Mouse (Mus musculus) myocyte (in vitro differentiated cells): ENCODE data around the gene Plcb3. TPM values are rescaled to one million over a fixed set of nuclear protein-coding genes. Genes with fewer than 3 reads are reported as not detected.

Experiments
- H3K27me3 ChIP-seq: one replicate; pipeline ENCODE4 v1.6.1; 2011; ENCODE audit not compliant: control insufficient read depth, insufficient read depth, insufficient read length
- H3K36me3 ChIP-seq: one replicate; pipeline ENCODE4 v1.6.1; 2011; ENCODE audit not compliant: control insufficient read depth, insufficient read depth
- H3K4me2 ChIP-seq: one replicate; pipeline ENCODE4 v1.6.1; 2011; ENCODE audit warnings: low read depth, control low read depth
- H3K4me3 ChIP-seq: one replicate; pipeline ENCODE4 v1.5.1; 2011; ENCODE audit warnings: mild to moderate bottlenecking, control low read depth, moderate library complexity
- H3K79me2 ChIP-seq: one replicate; pipeline ENCODE4 v1.6.1; 2011; ENCODE audit not compliant: control insufficient read depth, insufficient read depth
- H3ac ChIP-seq: one replicate; pipeline ENCODE4 v1.6.1; 2011; ENCODE audit not compliant: control insufficient read depth, insufficient read length
- CEBPB ChIP-seq: IDR thresholded peaks from 2 replicates; pipeline ENCODE4 v1.6.1; 2011; ENCODE audit warnings: mild to moderate bottlenecking, moderate library complexity; ENCODE audit not compliant: poor library complexity, insufficient read depth, severe bottlenecking
- E2F4 ChIP-seq: IDR thresholded peaks from one replicate; pipeline ENCODE4 v1.6.1; 2011; ENCODE audit warnings: mild to moderate bottlenecking, control low read depth, moderate library complexity; ENCODE audit not compliant: insufficient read depth
- MAX ChIP-seq: IDR thresholded peaks from one replicate; pipeline ENCODE4 v1.6.1; 2011; ENCODE audit warnings: low read depth, mild to moderate bottlenecking, control low read depth
- MYOD1 ChIP-seq, 3 experiments: IDR thresholded peaks; one replicate each; pipeline ENCODE4 v1.6.1; 2011; ENCODE audit warnings: control low read depth in 2 of 3, low read depth in 2 of 3, mild to moderate bottlenecking in 2 of 3, moderate library complexity in 1 of 3; ENCODE audit not compliant: insufficient read length in 2 of 3, control insufficient read depth in 1 of 3
- MYOG ChIP-seq, 3 experiments: IDR thresholded peaks; one replicate each; pipeline ENCODE4 v1.6.1; 2011; ENCODE audit warnings: control low read depth in 2 of 3, low read depth in 2 of 3, mild to moderate bottlenecking in 2 of 3; ENCODE audit not compliant: insufficient read length in 2 of 3, control insufficient read depth in 1 of 3, insufficient read depth in 1 of 3
- POLR2A ChIP-seq: IDR thresholded peaks from one replicate; pipeline ENCODE4 v1.6.1; 2011; ENCODE audit warnings: low read depth, mild to moderate bottlenecking, control low read depth, moderate library complexity; ENCODE audit not compliant: insufficient read length
- POLR2AphosphoS2 ChIP-seq: IDR thresholded peaks from one replicate; pipeline ENCODE4 v1.6.1; 2011; ENCODE audit warnings: low read depth, control low read depth; ENCODE audit not compliant: insufficient read length
- REST ChIP-seq: IDR thresholded peaks from one replicate; pipeline ENCODE4 v1.6.1; 2011; ENCODE audit warnings: mild to moderate bottlenecking, control low read depth, moderate library complexity; ENCODE audit not compliant: insufficient read depth, insufficient read length
- SRF ChIP-seq: IDR thresholded peaks from one replicate; pipeline ENCODE4 v1.6.1; 2011; ENCODE audit warnings: low read depth; ENCODE audit not compliant: control insufficient read depth, insufficient read length
- TCF12 ChIP-seq: IDR thresholded peaks from one replicate; pipeline ENCODE4 v1.6.1; 2011; ENCODE audit warnings: mild to moderate bottlenecking, control low read depth; ENCODE audit not compliant: poor library complexity, insufficient read depth, severe bottlenecking
- TCF3 ChIP-seq: IDR thresholded peaks from one replicate; pipeline ENCODE4 v1.6.1; 2011; ENCODE audit warnings: low read depth, control low read depth; ENCODE audit not compliant: insufficient read length
- USF1 ChIP-seq: IDR thresholded peaks from one replicate; pipeline ENCODE4 v1.6.1; 2011; ENCODE audit warnings: low read depth, mild to moderate bottlenecking, control low read depth, moderate library complexity
- polyA plus RNA-seq: library from polyadenylated mRNA; unstranded; fragments of >200 nt; fragmentation: generic; extraction: Trizol; gene quantifications from one replicate; pipeline ENCODE4 v1.2.1, GENCODE M21; 2012; ENCODE audit warnings: missing spikeins

Plcb3 gene
- polyA plus RNA-seq, 1 experiment: 34.3 TPM

DNA sequence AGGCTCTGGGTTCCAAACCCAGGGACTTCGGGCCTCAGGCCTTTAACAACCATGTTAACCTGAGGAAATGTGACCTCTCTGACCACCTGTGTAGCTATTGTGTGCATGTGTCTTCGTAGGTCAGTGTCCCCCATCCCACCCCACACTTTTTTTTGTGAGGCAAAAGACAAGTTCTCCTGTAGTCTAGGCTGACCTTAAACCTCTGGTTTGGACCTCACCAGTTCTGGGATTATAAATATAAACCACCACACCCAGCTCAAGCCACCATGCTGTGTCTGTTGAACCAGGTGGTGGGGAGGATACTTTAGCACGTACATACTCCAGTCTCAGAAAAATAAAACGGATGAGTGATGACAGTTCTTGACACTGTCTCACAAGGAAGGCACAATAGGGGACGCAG, 26.3 kb downstream of the Plcb3 start:
- no peak for TF ChIP-seq USF1
- no peak for TF ChIP-seq MAX
- no peak for TF ChIP-seq SRF
- no peak for TF ChIP-seq MYOD1 (IDR thresholded peaks at IDR 0.05; ENCODE audit: control insufficient read depth in 1 of 3, insufficient read length in 2 of 3, low read depth in 2 of 3)
- TF ChIP-seq E2F4: no peak
- TF ChIP-seq POLR2A: no peak
- no peak for TF ChIP-seq MYOG (IDR thresholded peaks at IDR 0.05; ENCODE audit: control insufficient read depth in 1 of 3, insufficient read depth in 1 of 3, insufficient read length in 2 of 3, low read depth in 2 of 3)
- TF ChIP-seq POLR2AphosphoS2: no peak
- TF ChIP-seq CEBPB: no peak
- TF ChIP-seq REST: no peak
- no peak for TF ChIP-seq TCF3
- no peak for TF ChIP-seq TCF12
- no peaks in the 10 kb centered on the region for H3K27me3 ChIP-seq
- peak overlapping the region; percentile 87 for H3K4me2 ChIP-seq
- H3K36me3 ChIP-seq: no peaks in the 10 kb centered on the region
- peak overlapping the region; percentile 63 for H3ac ChIP-seq
- H3K4me3 ChIP-seq: peak overlapping the region; percentile 86
- no peaks in the 10 kb centered on the region for H3K79me2 ChIP-seq

DNA sequence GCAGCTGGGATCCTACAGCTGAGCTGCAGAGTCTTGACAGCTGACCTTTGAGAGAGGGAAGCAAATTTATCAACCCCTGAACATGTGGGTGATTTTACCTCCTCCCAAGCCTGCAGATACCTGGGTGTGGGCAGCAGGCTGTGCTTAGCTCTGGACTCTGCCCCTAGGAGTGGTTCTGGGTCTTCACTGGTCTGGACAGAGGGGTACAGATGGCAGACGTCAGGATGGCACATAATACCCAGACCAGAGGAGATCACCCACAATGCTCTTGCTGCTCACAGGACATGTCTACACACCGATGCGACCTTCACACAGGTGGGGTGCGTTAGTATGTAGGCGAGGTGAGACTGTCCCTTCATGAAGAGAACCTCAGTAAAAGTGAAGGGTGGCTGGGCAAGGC, 26.7 kb downstream of the Plcb3 start:
- H3ac ChIP-seq: no peak overlapping the region
- H3K4me3 ChIP-seq: peak overlapping the region; percentile 86
- H3K27me3 ChIP-seq: no peaks in the 10 kb centered on the region
- no peak for TF ChIP-seq REST
- TF ChIP-seq POLR2AphosphoS2: peak; percentile 23
- TF ChIP-seq USF1: no peak
- TF ChIP-seq E2F4: no peak
- H3K79me2 ChIP-seq: no peaks in the 10 kb centered on the region
- H3K36me3 ChIP-seq: no peaks in the 10 kb centered on the region
- H3K4me2 ChIP-seq: no peak overlapping the region

DNA sequence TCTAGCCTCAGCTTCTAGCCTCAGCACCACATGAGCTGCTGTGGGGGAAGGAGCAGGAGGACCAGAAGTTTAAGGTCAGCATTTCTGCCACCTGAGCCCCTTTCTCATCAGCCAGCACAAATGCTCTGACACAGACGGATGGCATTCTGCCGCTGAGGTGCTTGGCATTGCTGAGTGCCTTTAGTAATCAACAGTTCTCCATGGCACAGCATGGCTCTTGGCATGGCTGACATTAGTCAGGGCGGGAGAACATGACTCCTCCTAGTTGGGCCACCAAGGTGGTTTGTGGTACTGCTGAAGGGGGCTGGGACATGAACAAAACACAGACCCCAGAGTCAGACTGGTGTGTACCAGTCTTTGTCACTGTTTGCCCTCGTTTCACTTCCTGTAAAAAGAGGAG, 28.1 kb downstream of the Plcb3 start:
- H3K4me3 ChIP-seq: no peak overlapping the region
- TF ChIP-seq SRF: no peak
- no peak for TF ChIP-seq MAX
- TF ChIP-seq CEBPB: no peak
- no peak for TF ChIP-seq E2F4
- no peak for TF ChIP-seq TCF3
- TF ChIP-seq POLR2A: no peak
- TF ChIP-seq REST: no peak
- no peak for TF ChIP-seq TCF12
- no peak for TF ChIP-seq MYOG (IDR thresholded peaks at IDR 0.05; ENCODE audit: control insufficient read depth in 1 of 3, insufficient read depth in 1 of 3, insufficient read length in 2 of 3, low read depth in 2 of 3)
- TF ChIP-seq USF1: no peak
- no peak for TF ChIP-seq POLR2AphosphoS2
- no peak for TF ChIP-seq MYOD1 (IDR thresholded peaks at IDR 0.05; ENCODE audit: control insufficient read depth in 1 of 3, insufficient read length in 2 of 3, low read depth in 2 of 3)
- H3K4me2 ChIP-seq: no peak overlapping the region
- no peaks in the 10 kb centered on the region for H3K27me3 ChIP-seq
- H3K79me2 ChIP-seq: peaks cover 7% of the 10 kb centered on the region
- H3ac ChIP-seq: no peak overlapping the region
- no peaks in the 10 kb centered on the region for H3K36me3 ChIP-seq

DNA sequence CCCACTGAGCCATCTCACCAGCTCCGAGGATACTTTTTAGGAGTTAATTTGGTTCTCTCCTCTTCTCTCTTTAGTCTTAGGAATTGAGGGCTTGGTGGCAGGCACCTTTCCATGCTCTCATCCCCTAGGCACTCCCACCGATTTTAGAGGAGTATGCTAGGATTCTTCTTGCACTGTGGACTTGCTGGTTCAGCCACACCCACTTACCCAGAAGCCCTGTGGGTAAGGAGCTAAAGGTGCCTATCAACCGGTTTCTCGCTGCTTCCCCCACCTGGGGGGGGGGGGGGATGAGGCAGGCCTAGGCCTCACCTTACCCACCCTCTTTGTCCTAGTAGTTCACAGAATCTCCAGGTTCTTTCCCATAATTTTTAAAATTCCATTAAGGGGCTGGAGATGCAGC, 28.5 kb downstream of the Plcb3 start:
- Histone ChIP-seq H3K36me3 (no peaks in the 10 kb centered on the region), H3K4me2 (no peak overlapping the region), H3ac (no peak overlapping the region), H3K27me3 (no peaks in the 10 kb centered on the region), H3K4me3 (no peak overlapping the region), H3K79me2 (peaks cover 10% of the 10 kb centered on the region)
- TF ChIP-seq POLR2A: no peak
- no peak for TF ChIP-seq MYOD1 (IDR thresholded peaks at IDR 0.05; ENCODE audit: control insufficient read depth in 1 of 3, insufficient read length in 2 of 3, low read depth in 2 of 3)
- no peak for TF ChIP-seq USF1
- no peak for TF ChIP-seq E2F4
- no peak for TF ChIP-seq MAX

DNA sequence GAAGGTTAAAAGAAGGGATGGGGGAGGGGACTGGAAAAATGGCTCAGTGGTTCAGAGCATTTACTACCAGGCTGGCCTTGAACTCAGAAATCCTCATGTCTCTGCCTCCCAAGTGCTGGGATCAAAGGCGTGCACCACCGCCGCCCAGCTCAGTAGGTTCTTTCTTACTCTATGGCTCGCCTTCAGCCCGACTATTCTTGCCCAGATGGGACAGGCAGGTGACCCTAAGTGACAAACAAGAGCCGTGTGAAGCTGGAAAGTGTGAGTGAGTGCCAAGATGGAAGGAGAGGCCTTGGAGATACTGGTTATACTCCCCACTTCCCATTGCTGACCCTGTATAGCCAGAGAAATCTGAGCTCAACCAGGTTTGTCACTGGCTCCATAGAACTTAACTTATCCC, 32.6 kb downstream of the Plcb3 start:
- Histone ChIP-seq H3ac (no peak overlapping the region), H3K27me3 (no peaks in the 10 kb centered on the region), H3K4me3 (no peak overlapping the region), H3K4me2 (no peak overlapping the region), H3K79me2 (peaks cover 14% of the 10 kb centered on the region), H3K36me3 (no peaks in the 10 kb centered on the region)
- TF ChIP-seq SRF: no peak
- TF ChIP-seq MYOG (IDR thresholded peaks at IDR 0.05; ENCODE audit: control insufficient read depth in 1 of 3, insufficient read depth in 1 of 3, insufficient read length in 2 of 3, low read depth in 2 of 3): no peak
- TF ChIP-seq TCF12: no peak
- TF ChIP-seq TCF3: no peak
- no peak for TF ChIP-seq REST
